ENCODE assay signal across 8 mouse cellular contexts in genomic region chr3:84654246-84654826, GRCm38 (mm10). TPM values are rescaled to one million over a fixed set of nuclear protein-coding genes. Genes with fewer than 3 reads are reported as not detected.
DNase-seq lines count a peak whose midpoint lies in the region; ATAC-seq and TF ChIP-seq lines count a peak whose summit lies in the region.

No protein-coding gene starts in this region.

- peaks cover 3% of the 10 kb centered on the region; the same call in 1 of the 2 replicates for H3K27me3 ChIP-seq in G1E (ENCODE audit: insufficient read depth, low read length)
- no peaks in the 10 kb centered on the region; the same call in 1 of the 2 replicates for H3K27me3 ChIP-seq in embryonic facial prominence, embryonic 11.5 days (ENCODE audit: control insufficient read depth, insufficient read depth, low read length)
- H3K27me3 ChIP-seq in hindbrain, embryonic 16.5 days (replicated peaks; ENCODE audit: control insufficient read depth, insufficient read depth, low read length): no peaks in the 10 kb centered on the region
- no peaks in the 10 kb centered on the region for H3K27me3 ChIP-seq in thymus, adult 2 months (ENCODE audit: control insufficient read depth, insufficient read depth, low read length)

- peak overlapping the region; percentile 64; the same call in 1 of the 2 replicates for H3K4me3 ChIP-seq in G1E (ENCODE audit: low read depth, low read length)
- H3K4me3 ChIP-seq in embryonic facial prominence, embryonic 11.5 days (ENCODE audit: low read depth, low read length): no peak overlapping the region
- peak overlapping the region; percentile 8; the same call in 1 of the 2 replicates for H3K4me3 ChIP-seq in hindbrain, embryonic 16.5 days (ENCODE audit: low read length)
- H3K4me3 ChIP-seq in thymus, adult 2 months (ENCODE audit: control insufficient read depth, insufficient read depth, low read length): peak overlapping the region; percentile 24

- no peak for TF ChIP-seq POLR2A in thymus, adult 2 months (IDR thresholded peaks at IDR 0.05; ENCODE audit: control insufficient read depth, extremely low read depth, insufficient read depth, low read length, poor library complexity)

- 37% methylated on average over 12 of the region's 12 CpGs for WGBS in embryonic facial prominence, embryonic 11.5 days
- WGBS in hindbrain, embryonic 16.5 days: 34% methylated on average over 12 of the region's 12 CpGs
- 28% methylated on average over 12 of the region's 12 CpGs for WGBS in thymus, adult 2 months

- peak overlapping the region; percentile 24; the same call in 1 of the 2 replicates for H3K4me2 ChIP-seq in embryonic facial prominence, embryonic 11.5 days (ENCODE audit: low read depth, low read length)
- H3K4me2 ChIP-seq in hindbrain, embryonic 16.5 days (ENCODE audit: low read length): peak overlapping the region; percentile 47

- DNase-seq in adrenal gland, adult 2 months: peak; percentile 65
- DNase-seq in adrenal gland, adult 8-10 months: no peak
- DNase-seq in G1E (ENCODE audit: low spot score): peak; percentile 79
- DNase-seq in embryonic facial prominence, embryonic 11.5 days (ENCODE audit: low spot score): no peak
- peak; percentile 79 for DNase-seq in thymus, adult 2 months
- DNase-seq in layer of hippocampus, postnatal 14 days (ENCODE audit: low spot score in 2 of 2): no peak

- ATAC-seq in G1E (ENCODE audit: extremely low read depth, insufficient number of reproducible peaks, low FRiP score, poor library complexity, severe bottlenecking): peak; percentile 95
- ATAC-seq in embryonic facial prominence, embryonic 11.5 days (replicated peaks; ENCODE audit: insufficient number of reproducible peaks, low FRiP score, low TSS enrichment, low read depth): no peak
- ATAC-seq in hindbrain, embryonic 16.5 days: peak; percentile 51
- ATAC-seq in megakaryocyte-erythroid progenitor cell, adult 5-6 weeks (replicated peaks; ENCODE audit: low FRiP score, low TSS enrichment, poor library complexity, severe bottlenecking): peak; percentile 95

- TF ChIP-seq CTCF in G1E (IDR thresholded peaks at IDR 0.05; ENCODE audit: low read depth, low read length): no peak
- TF ChIP-seq CTCF in thymus, adult 2 months (IDR thresholded peaks at IDR 0.05; ENCODE audit: borderline replicate concordance, control insufficient read depth, extremely low read depth, insufficient read depth, low read length, poor library complexity): no peak

- H3K36me3 ChIP-seq in G1E (replicated peaks): no peaks in the 10 kb centered on the region
- H3K36me3 ChIP-seq in embryonic facial prominence, embryonic 11.5 days (replicated peaks; ENCODE audit: control insufficient read depth, insufficient read depth, low read depth, low read length): no peaks in the 10 kb centered on the region
- no peaks in the 10 kb centered on the region for H3K36me3 ChIP-seq in hindbrain, embryonic 16.5 days (ENCODE audit: control insufficient read depth, insufficient read depth, low read length)
- H3K36me3 ChIP-seq in thymus, adult 2 months (ENCODE audit: control insufficient read depth, insufficient read depth, low read length): no peaks in the 10 kb centered on the region

- no peak overlapping the region for H3K9ac ChIP-seq in embryonic facial prominence, embryonic 11.5 days (replicated peaks; ENCODE audit: low read length)
- no peak overlapping the region; the same call in none of the 2 replicates for H3K9ac ChIP-seq in hindbrain, embryonic 16.5 days (ENCODE audit: low read depth, low read length)

- H3K9me3 ChIP-seq in G1E (replicated peaks): peaks cover 13% of the 10 kb centered on the region
- H3K9me3 ChIP-seq in embryonic facial prominence, embryonic 11.5 days (replicated peaks; ENCODE audit: control insufficient read depth, low read length): no peaks in the 10 kb centered on the region
- 0 out of 2 replicates have a peak, but pooled peaks cover 2% of the 10 kb centered on the region for H3K9me3 ChIP-seq in hindbrain, embryonic 16.5 days (ENCODE audit: control insufficient read depth, low read length)

- H3K4me1 ChIP-seq in G1E (ENCODE audit: insufficient read depth, low read depth, low read length): peaks cover 44% of the 10 kb centered on the region
- H3K4me1 ChIP-seq in embryonic facial prominence, embryonic 11.5 days (ENCODE audit: control insufficient read depth, insufficient read depth, low read length): no peaks in the 10 kb centered on the region
- H3K4me1 ChIP-seq in hindbrain, embryonic 16.5 days (ENCODE audit: control insufficient read depth, insufficient read depth, low read depth, low read length): peaks cover 13% of the 10 kb centered on the region
- H3K4me1 ChIP-seq in thymus, adult 2 months (replicated peaks; ENCODE audit: control insufficient read depth, insufficient read depth, low read length): peaks cover 32% of the 10 kb centered on the region

- no peak overlapping the region for H3K27ac ChIP-seq in embryonic facial prominence, embryonic 11.5 days (replicated peaks; ENCODE audit: low read depth, low read length)
- no peak overlapping the region for H3K27ac ChIP-seq in hindbrain, embryonic 16.5 days (ENCODE audit: low read depth, low read length)
- H3K27ac ChIP-seq in thymus, adult 2 months (ENCODE audit: control insufficient read depth, insufficient read depth, low read length): peak overlapping the region; percentile 72

RNA-seq across cellular contexts. Expression of gene Tmem154, which starts 11.7 kb away (rescaled TPM):
- total RNA-seq in adrenal gland, adult 2 months (2021): 1 to 10 TPM; 3.8 to 3.9 TPM
- polyA plus RNA-seq in adrenal gland, adult 2 months (2012; rRNA removed): 0.96 and 1.1 TPM in 2 replicates
- 1 to 10 TPM; 2.2 to 3.8 (median 2.9) TPM for total RNA-seq in adrenal gland, adult 8-10 months (2022)
- total RNA-seq in G1E (2014; fragmentation: Nextera tagmentation): 0.63 TPM in 1 of 2 replicates, not detected in the other
- total RNA-seq in G1E (2017): 0.16 and 0.17 TPM in 2 replicates
- 0.03 and 0.09 TPM in 2 replicates for polyA plus RNA-seq in G1E (2012)
- 0.60 and 0.74 TPM in 2 replicates for polyA plus RNA-seq in embryonic facial prominence, embryonic 11.5 days (2014; fragmentation: Nextera tagmentation; extraction: Ambion mirVana)
- 1.2 and 1.5 TPM in 2 replicates for polyA plus RNA-seq in hindbrain, embryonic 16.5 days (2015; fragmentation: Nextera tagmentation; extraction: Ambion mirVana)
- total RNA-seq in megakaryocyte-erythroid progenitor cell, adult 5-6 weeks (2014; fragmentation: Nextera tagmentation): 0.47 and 1.2 TPM in 2 replicates
- 0.19 and 20.9 TPM in 2 replicates for total RNA-seq in megakaryocyte-erythroid progenitor cell, adult 5-6 weeks (2017)
- 12.4 and 14.4 TPM in 2 replicates for polyA plus RNA-seq in thymus, adult 2 months (2012; rRNA removed)
- total RNA-seq in layer of hippocampus, postnatal 14 days (2021): under 1 TPM; 0.74 to 0.76 TPM

Comparison
In these comparisons a context has a peak if more than half of its experiments do, and no peak if none do; other contexts are left out.
1. DNase-seq: peak in adrenal gland, adult 2 months (single experiment), G1E (single experiment) and thymus, adult 2 months (single experiment); none in adrenal gland, adult 8-10 months (single experiment), embryonic facial prominence, embryonic 11.5 days (single experiment) and layer of hippocampus, postnatal 14 days (0 of 2).